Mouse (Mus musculus) fibroblast of lung, adult 2 months (primary cell): Measurements from ENCODE around the gene Hpd.
"Not testable (repeated sequence)": the region's sequence is repeated elsewhere in the genome, so short reads cannot be mapped to it uniquely, and the experiment has no call there.

ENCODE experiments used
- DNase-seq: peaks from one replicate; pipeline ENCODE4 v3.0.0-alpha.2; 2011; ENCODE audit warnings: low read depth

Hpd gene

GRCm38 (mm10) chr5:123182651-123183050, at the start of gene Hpd:
TSS of gene Hpd (minus strand) at chr5:123182727.
- DNase-seq: no peak

- no peak for DNase-seq
Observed at GRCm38 (mm10) chr5:123232180-123232579, 49.7 kb upstream of the Hpd start.

- no peak for DNase-seq
Observed at GRCm38 (mm10) chr5:123229296-123229695, 46.8 kb upstream of the Hpd start.

GRCm38 (mm10) chr5:123228524-123228922, 46.0 kb upstream of the Hpd start:
- no peak for DNase-seq

- DNase-seq: peak; percentile 86
Observed at GRCm38 (mm10) chr5:123227762-123228523, 45.4 kb upstream of the Hpd start.

- DNase-seq: no peak
Observed at GRCm38 (mm10) chr5:123226851-123227250, 44.3 kb upstream of the Hpd start.

- not testable (repeated sequence) for DNase-seq
Observed at GRCm38 (mm10) chr5:123223861-123224260, 41.3 kb upstream of the Hpd start.

- DNase-seq: no peak
Observed at GRCm38 (mm10) chr5:123223051-123223410, 40.5 kb upstream of the Hpd start.

GRCm38 (mm10) chr5:123222346-123223050, 40.0 kb upstream of the Hpd start:
- DNase-seq: not testable (repeated sequence)

GRCm38 (mm10) chr5:123203591-123203990, 21.1 kb upstream of the Hpd start:
- not testable (repeated sequence) for DNase-seq

- DNase-seq: not testable (repeated sequence)
Observed at GRCm38 (mm10) chr5:123202771-123203170, 20.2 kb upstream of the Hpd start.

GRCm38 (mm10) chr5:123201987-123202386, 19.5 kb upstream of the Hpd start:
- no peak for DNase-seq

- no peak for DNase-seq
Observed at GRCm38 (mm10) chr5:123201523-123201892, 19.0 kb upstream of the Hpd start.

- not testable (repeated sequence) for DNase-seq
Observed at GRCm38 (mm10) chr5:123200816-123201522, 18.4 kb upstream of the Hpd start.

- DNase-seq: no peak
Observed at GRCm38 (mm10) chr5:123198523-123198922, 16.0 kb upstream of the Hpd start.

- DNase-seq: no peak
Observed at GRCm38 (mm10) chr5:123196746-123197145, 14.2 kb upstream of the Hpd start.

GRCm38 (mm10) chr5:123195500-123196000, 13.0 kb upstream of the Hpd start:
- DNase-seq: no peak

GRCm38 (mm10) chr5:123194856-123195255, 12.3 kb upstream of the Hpd start:
- no peak for DNase-seq

- DNase-seq: no peak
Observed at GRCm38 (mm10) chr5:123193436-123193835, 10.9 kb upstream of the Hpd start.

GRCm38 (mm10) chr5:123192606-123193150, 10.2 kb upstream of the Hpd start:
- no peak for DNase-seq

GRCm38 (mm10) chr5:123191427-123191826, 8.9 kb upstream of the Hpd start:
- DNase-seq: no peak

GRCm38 (mm10) chr5:123190912-123191311, 8.4 kb upstream of the Hpd start:
- no peak for DNase-seq
